8 mouse cellular contexts compared by ENCODE assay signal in genomic region chr10:79669576-79670057, GRCm38 (mm10). TPM values are rescaled to one million over a fixed set of nuclear protein-coding genes. Genes with fewer than 3 reads are reported as not detected.
A peak's percentile ranks its signal among the peaks of the same experiment; 100 is the strongest.
DNase-seq lines count a peak whose midpoint lies in the region; ATAC-seq and TF ChIP-seq lines count a peak whose summit lies in the region.

No protein-coding gene starts in this region.

- intact Hi-C loops in left cerebral cortex, postnatal 14 days (cut with DNase I) = loop anchor here (2.0 kb wide), 1 partner anchor 75 kb away; no protein-coding TSS in a partner anchor

- peak; percentile 63 for ATAC-seq in hindbrain, postnatal 0 days
- peak; percentile 20; the same call in 1 of the 2 replicates for ATAC-seq in megakaryocyte progenitor cell, adult 5-6 weeks (replicated peaks; ENCODE audit: poor library complexity)
- ATAC-seq in monocyte, adult 5-6 weeks (replicated peaks; ENCODE audit: insufficient number of reproducible peaks, low FRiP score, low TSS enrichment, poor library complexity, severe bottlenecking) = no peak

- no peaks in the 10 kb centered on the region for H3K9me3 ChIP-seq in hindbrain, postnatal 0 days (ENCODE audit: low read length)

- H3K4me3 ChIP-seq in hindbrain, postnatal 0 days (ENCODE audit: low read length) = peak overlapping the region; percentile 99

- peak overlapping the region; percentile 86 for H3K4me2 ChIP-seq in hindbrain, postnatal 0 days (ENCODE audit: low read depth, low read length)

- H3K36me3 ChIP-seq in hindbrain, postnatal 0 days (ENCODE audit: insufficient read depth, low read length) = no peaks in the 10 kb centered on the region; the same call in 1 of the 2 replicates

- peak; percentile 56 for DNase-seq in T-cell, adult 2 months (ENCODE audit: low spot score)
- DNase-seq in cerebellum, postnatal 14 days = peak; percentile 86 to 90
- DNase-seq in frontal cortex, postnatal 25 days (ENCODE audit: low spot score in 2 of 2) = peak; percentile 61 to 72
- peak; percentile 94 for DNase-seq in hindbrain, postnatal 0 days (ENCODE audit: low spot score)
- DNase-seq in left cerebral cortex, postnatal 14 days (ENCODE audit: low spot score in 2 of 2) = peak; percentile 77 to 82
- DNase-seq in right cerebral cortex, postnatal 36 days (ENCODE audit: low spot score in 2 of 2) = peak; percentile 76 to 78

- TF ChIP-seq CTCF in hindbrain, postnatal 0 days (IDR thresholded peaks at IDR 0.05; ENCODE audit: low read depth) = 0 out of 2 replicates have a peak, but pooled peaks have one; percentile 1

- peaks cover 15% of the 10 kb centered on the region; the same call in 1 of the 2 replicates for H3K4me1 ChIP-seq in hindbrain, postnatal 0 days (ENCODE audit: insufficient read depth, low read length)

- peak overlapping the region; percentile 98 for H3K27ac ChIP-seq in hindbrain, postnatal 0 days

- WGBS in hindbrain, postnatal 0 days = under 1% methylated on average over 47 of the region's 47 CpGs

- H3K9ac ChIP-seq in hindbrain, postnatal 0 days (replicated peaks; ENCODE audit: low read length) = peak overlapping the region; percentile 96

- no peaks in the 10 kb centered on the region for H3K27me3 ChIP-seq in hindbrain, postnatal 0 days (ENCODE audit: insufficient read depth, low read length)

RNA-seq across cellular contexts. Expression of gene Tpgs1, which starts 0.4 kb away (rescaled TPM):
- total RNA-seq in hindbrain, postnatal 0 days (2014; rRNA removed) = 117 and 135 TPM in 2 replicates
- 132 and 133 TPM in 2 replicates for polyA plus RNA-seq in hindbrain, postnatal 0 days (2015; fragmentation: Nextera tagmentation; extraction: Ambion mirVana)
- total RNA-seq in left cerebral cortex, postnatal 14 days (2021) = 10 to 100 TPM; 71.9 to 77.9 TPM
- total RNA-seq in megakaryocyte progenitor cell, adult 5-6 weeks (2015) = 8.3 and 10.2 TPM in 2 replicates
- 8.2 and 10.4 TPM in 2 replicates for total RNA-seq in megakaryocyte progenitor cell, adult 5-6 weeks (2017)
- total RNA-seq in monocyte, adult 5-6 weeks (2017) = 8.9 to 28.4 TPM (median 25.4 TPM) in 3 replicates

RNA-seq across cellular contexts. Expression of gene Madcam1, which starts 5.3 kb away (rescaled TPM):
- total RNA-seq in hindbrain, postnatal 0 days (2014; rRNA removed) = 0.90 and 2.1 TPM in 2 replicates
- 0.98 and 1.4 TPM in 2 replicates for polyA plus RNA-seq in hindbrain, postnatal 0 days (2015; fragmentation: Nextera tagmentation; extraction: Ambion mirVana)
- under 1 TPM in 1 of 2 experiments, not detected in 1; 0.23 TPM for total RNA-seq in left cerebral cortex, postnatal 14 days (2021)
- total RNA-seq in megakaryocyte progenitor cell, adult 5-6 weeks (2015) = not detected in 2 replicates
- not detected in 2 replicates for total RNA-seq in megakaryocyte progenitor cell, adult 5-6 weeks (2017)
- total RNA-seq in monocyte, adult 5-6 weeks (2017) = not detected in 3 replicates

RNA-seq across cellular contexts. Expression of gene Cdc34, which starts 12.4 kb away (rescaled TPM):
- 65.1 and 76.7 TPM in 2 replicates for total RNA-seq in hindbrain, postnatal 0 days (2014; rRNA removed)
- polyA plus RNA-seq in hindbrain, postnatal 0 days (2015; fragmentation: Nextera tagmentation; extraction: Ambion mirVana) = 69.8 and 71.3 TPM in 2 replicates
- total RNA-seq in left cerebral cortex, postnatal 14 days (2021) = 10 to 100 TPM; 64.2 to 70.3 TPM
- 69.2 and 79.0 TPM in 2 replicates for total RNA-seq in megakaryocyte progenitor cell, adult 5-6 weeks (2015)
- 154 and 169 TPM in 2 replicates for total RNA-seq in megakaryocyte progenitor cell, adult 5-6 weeks (2017)
- 76.0 to 109 TPM (median 89.7 TPM) in 3 replicates for total RNA-seq in monocyte, adult 5-6 weeks (2017)

RNA-seq across cellular contexts. Expression of gene Gzmm, which starts 19.2 kb away (rescaled TPM):
- total RNA-seq in hindbrain, postnatal 0 days (2014; rRNA removed) = 0.22 and 0.63 TPM in 2 replicates
- polyA plus RNA-seq in hindbrain, postnatal 0 days (2015; fragmentation: Nextera tagmentation; extraction: Ambion mirVana) = 1.2 TPM in 2 replicates
- total RNA-seq in left cerebral cortex, postnatal 14 days (2021) = 1 to 10 TPM in 1 of 2 experiments, under 1 TPM in 1; 0.81 to 1.6 TPM
- 0.29 and 0.49 TPM in 2 replicates for total RNA-seq in megakaryocyte progenitor cell, adult 5-6 weeks (2015)
- 1.1 and 2.8 TPM in 2 replicates for total RNA-seq in megakaryocyte progenitor cell, adult 5-6 weeks (2017)
- 0.29 to 17.0 TPM (median 3.0 TPM) in 3 replicates for total RNA-seq in monocyte, adult 5-6 weeks (2017)

RNA-seq across cellular contexts. Expression of gene Odf3l2, which starts 24.1 kb away (rescaled TPM):
- 0.42 and 2.0 TPM in 2 replicates for total RNA-seq in hindbrain, postnatal 0 days (2014; rRNA removed)
- 0.60 and 0.71 TPM in 2 replicates for polyA plus RNA-seq in hindbrain, postnatal 0 days (2015; fragmentation: Nextera tagmentation; extraction: Ambion mirVana)
- under 1 TPM; 0.46 to 0.63 TPM for total RNA-seq in left cerebral cortex, postnatal 14 days (2021)
- total RNA-seq in megakaryocyte progenitor cell, adult 5-6 weeks (2015) = not detected in 2 replicates
- not detected in 2 replicates for total RNA-seq in megakaryocyte progenitor cell, adult 5-6 weeks (2017)
- not detected in 3 replicates for total RNA-seq in monocyte, adult 5-6 weeks (2017)
